Mouse (Mus musculus): ENCODE data around the gene Slc17a8.
A peak's percentile ranks its signal among the peaks of the same experiment; 100 is the strongest.
"Not testable (repeated sequence)": the region's sequence is repeated elsewhere in the genome, so short reads cannot be mapped to it uniquely, and the experiment has no call there.

Slc17a8 gene

DNA sequence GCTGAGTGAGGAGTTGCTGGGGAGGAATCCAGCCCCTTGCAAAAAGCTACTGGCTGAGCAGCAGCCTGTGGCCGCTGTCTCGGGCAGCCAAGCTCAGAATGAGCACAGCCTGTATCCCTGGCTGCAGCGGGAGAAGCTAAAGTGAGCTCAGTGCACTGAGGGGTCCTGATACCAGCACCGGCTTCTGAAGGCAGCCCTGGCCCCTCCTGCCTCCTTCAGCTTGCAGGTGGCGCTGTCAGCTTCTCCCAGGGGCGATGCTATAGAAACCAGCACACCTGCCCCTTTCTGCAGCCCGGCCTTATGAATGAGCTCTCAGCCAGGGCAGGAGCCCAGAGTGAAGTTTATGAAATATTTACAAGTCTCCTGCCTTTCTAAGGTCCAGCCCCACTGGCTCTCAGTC is at the start of gene Slc17a8:
Gene Slc17a8 (minus strand): TSS at position 125 of the 400 bp plus-strand sequence.
- peak; percentile 20 for DNase-seq

GRCm38 (mm10) chr10:89670371-89670770 is 49.3 kb upstream of the Slc17a8 start:
- not testable (repeated sequence) for DNase-seq

- peak; percentile 39 for DNase-seq
Observed at GRCm38 (mm10) chr10:89667571-89667970, 46.5 kb upstream of the Slc17a8 start.

DNA sequence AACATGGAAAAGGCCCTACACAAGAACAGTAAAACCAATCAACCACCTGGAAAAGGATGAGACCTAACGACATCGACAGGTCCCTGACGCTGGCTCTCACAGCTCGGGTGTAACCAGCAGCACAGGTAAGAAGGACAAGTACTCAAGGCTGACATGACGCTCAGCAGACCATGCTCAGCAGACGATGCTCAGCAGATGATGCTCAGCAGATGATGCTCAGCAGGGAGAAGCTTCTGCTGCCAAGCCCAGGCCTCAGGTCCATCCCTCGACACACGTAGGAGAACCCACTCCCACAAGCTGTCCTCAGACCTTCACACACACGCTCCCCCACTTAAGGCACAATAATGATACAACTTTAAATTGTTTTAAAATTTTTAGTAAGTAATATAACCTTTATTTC is 44.6 kb upstream of the Slc17a8 start:
- DNase-seq, result no peak

DNA sequence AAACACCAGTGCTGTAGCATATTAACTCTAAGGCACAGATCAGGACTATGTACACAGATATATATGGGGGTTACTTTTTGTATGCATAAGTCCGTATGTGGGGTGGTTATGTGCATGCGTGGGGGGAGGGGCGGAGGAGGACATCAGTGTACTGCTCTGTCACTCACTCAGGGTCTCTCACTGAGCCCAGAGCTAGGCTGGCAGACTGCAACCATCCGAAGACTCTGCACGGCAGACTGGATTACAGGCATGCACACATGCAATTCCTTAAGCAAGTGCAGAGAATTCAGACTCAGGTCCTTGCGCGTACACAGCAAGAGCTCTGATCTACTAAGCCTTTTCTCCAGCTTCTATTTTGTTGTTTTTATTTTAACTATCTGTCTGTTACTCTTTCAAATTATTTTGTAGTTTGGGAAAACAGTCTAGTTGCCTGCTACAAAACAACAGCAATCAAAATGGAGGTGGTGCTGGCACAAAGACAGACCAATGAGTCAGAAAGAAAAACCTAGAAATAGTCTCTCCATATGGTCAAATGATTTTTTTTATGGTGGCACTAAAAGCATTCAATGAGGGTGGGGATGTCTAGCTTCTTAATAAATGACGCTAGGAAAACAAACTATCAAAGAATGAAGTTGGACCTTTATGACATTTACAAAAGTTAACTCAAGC is 44.1 kb upstream of the Slc17a8 start:
- DNase-seq, result no peak

GRCm38 (mm10) chr10:89656366-89656765 is 35.3 kb upstream of the Slc17a8 start:
- peak; percentile 15 for DNase-seq

DNA sequence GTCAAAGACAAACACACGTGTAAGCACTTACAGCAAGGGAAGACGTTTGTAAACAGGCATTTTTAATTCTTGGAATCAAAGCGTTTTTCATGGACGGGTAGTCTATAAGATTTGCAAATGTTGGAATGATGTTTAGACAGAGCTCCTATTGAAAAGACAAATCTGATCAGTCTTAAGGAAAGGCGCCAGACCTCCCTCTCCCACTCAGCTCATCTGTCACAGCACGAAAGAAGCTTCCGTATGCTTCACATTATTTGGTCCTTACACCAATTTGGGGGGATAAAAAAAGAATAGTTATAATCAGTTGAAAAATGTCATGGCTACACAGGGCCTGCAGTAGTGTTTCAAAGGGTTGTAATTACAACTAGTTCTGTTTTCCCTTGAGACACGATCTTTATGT is 31.9 kb upstream of the Slc17a8 start:
- no peak for DNase-seq

DNA sequence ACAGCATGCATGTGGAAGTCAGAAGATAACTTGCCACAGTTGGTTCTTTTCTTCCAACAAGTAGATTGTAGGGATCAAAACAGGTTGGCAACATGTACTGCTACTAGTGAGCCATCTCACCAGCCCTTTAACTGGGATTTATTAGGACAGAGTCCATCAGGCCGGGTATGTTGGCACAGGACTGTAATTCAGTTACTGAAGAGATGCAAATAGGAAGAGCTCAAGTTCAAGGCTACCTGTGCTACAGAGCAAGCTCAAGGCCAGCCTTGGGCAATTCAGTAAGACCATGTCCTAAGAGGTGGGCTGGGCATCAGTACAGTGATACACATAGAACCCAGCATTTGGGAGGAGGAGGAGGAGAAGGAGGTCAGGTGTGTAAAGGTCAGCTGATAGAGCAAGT is 30.6 kb upstream of the Slc17a8 start:
- no peak for DNase-seq

GRCm38 (mm10) chr10:89646918-89647317 is 25.9 kb upstream of the Slc17a8 start:
- no peak for DNase-seq

DNA sequence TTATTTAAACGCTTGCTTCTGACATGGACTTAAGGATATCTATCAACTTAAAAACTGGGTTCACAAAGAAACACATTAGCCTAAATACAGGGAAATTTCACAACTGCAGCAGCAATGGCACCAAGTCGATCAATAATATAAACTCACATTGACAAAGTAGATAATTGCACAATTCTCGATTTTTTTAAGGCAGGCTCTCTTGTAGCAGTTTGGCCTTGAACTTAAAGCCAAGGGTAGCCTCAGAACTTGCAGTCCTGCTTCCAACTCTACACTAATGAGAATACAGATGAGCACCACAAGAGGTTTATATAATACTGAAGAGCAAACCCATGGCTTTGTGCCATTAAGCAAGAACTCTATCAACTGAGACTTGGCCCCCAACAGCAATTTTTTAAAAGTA is 15.9 kb upstream of the Slc17a8 start:
- no peak for DNase-seq

- DNase-seq, result peak; percentile 49
Observed at GRCm38 (mm10) chr10:89635018-89635417, 14.0 kb upstream of the Slc17a8 start.

GRCm38 (mm10) chr10:89633736-89634426 is 12.8 kb upstream of the Slc17a8 start:
- no peak for DNase-seq

DNA sequence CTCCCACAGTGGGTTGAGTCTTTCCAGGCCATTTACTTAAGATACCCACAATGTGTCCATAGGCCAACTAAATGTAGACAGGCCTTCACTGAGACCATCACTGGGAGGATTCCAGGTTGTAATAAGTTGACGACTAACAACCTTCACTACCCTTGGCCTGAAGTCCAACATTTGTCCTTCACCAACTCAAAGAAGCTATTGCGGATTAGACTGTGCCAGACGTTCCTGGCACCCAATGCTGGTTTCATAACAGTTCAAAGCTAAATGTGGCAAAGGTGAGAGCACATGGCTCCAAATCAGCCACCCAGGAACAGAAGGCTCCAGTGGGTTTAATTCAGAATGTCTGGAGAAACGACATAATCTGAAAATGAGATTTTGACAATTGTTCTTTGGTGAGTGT is 12.1 kb upstream of the Slc17a8 start:
- DNase-seq, result no peak

DNA sequence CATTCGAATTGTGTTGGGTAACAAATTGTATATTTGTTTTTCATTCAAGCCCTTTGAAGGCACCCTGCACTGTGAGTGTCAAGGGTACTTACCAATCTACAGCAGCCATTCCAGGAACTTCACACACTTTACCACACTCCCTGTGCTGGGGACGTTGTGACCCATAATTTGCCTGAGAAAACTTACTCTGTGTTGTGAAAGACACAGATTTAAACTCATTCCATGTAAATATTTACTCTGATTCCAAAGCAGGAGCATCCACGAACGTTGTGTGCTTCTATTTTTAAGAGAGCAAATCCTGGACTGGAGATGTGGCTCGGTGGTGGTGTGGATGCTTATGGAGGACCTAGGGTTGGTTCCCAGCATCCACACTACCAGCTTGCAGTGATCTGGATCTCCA is 10.8 kb upstream of the Slc17a8 start:
- no peak for DNase-seq

DNA sequence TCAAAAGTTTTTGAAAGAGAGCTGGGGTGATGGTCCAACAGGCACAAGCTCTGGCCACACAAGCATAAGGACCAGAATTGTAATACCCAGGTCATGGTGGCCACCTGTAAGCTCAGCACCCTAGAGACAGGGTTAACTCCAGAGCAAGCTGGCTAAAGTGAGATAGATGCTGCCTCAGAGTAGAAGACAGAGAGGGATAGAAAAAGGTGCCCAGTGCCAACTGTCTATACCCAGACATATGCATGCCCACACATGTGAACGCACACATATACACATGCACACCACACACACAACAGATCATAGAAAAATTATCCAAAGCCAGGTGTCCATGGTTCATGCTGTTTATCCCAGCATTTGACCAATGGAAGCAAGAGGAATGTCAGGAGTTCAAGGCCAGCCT is 9.5 kb upstream of the Slc17a8 start:
- no peak for DNase-seq

- DNase-seq, result peak; percentile 64
Observed at GRCm38 (mm10) chr10:89630052-89630451, 9.0 kb upstream of the Slc17a8 start.

DNA sequence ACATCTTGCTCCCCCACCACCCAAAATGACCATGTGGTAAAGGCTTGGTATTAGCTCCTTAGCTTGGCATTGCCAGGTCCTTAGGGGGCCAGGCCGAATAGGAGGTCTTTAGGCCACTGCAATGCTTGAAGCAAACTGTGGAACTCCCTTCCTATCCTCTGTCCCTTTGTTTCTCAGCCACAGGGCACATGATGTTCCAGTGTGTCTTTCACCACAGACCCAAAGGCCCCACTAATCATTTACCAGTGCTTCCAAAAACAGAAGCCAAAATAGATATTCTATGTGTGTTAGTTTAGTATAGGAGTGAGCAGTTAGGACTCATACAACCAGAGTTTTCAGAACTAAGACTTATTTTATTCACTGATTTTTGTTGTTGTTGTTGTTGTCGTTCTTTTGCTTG is 5.7 kb upstream of the Slc17a8 start:
- DNase-seq, result no peak

GRCm38 (mm10) chr10:89624196-89624595 is 3.1 kb upstream of the Slc17a8 start:
- no peak for DNase-seq

DNA sequence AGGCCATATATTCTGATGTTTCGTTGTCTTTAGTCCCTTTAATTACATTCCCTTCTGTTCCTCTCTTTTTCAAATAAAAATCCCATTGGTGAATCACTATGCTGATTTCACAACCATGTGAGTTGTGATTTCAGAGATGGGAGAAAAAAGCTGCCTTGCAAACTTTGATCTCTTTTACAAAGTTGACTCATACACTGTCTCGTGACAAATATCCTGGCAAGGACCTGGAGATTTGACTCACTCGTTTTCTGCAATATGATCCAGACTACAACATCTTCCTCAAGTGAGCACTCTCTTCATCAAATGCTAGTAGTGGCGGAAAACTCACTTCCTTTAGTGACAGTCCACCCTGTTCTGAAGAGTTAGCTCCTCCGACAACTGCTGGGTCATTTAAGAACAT is 21.7 kb downstream of the Slc17a8 start:
- no peak for DNase-seq

GRCm38 (mm10) chr10:89597275-89597674 is 23.8 kb downstream of the Slc17a8 start:
- DNase-seq, result no peak

GRCm38 (mm10) chr10:89595935-89596334 is 25.1 kb downstream of the Slc17a8 start:
- DNase-seq, result no peak

DNA sequence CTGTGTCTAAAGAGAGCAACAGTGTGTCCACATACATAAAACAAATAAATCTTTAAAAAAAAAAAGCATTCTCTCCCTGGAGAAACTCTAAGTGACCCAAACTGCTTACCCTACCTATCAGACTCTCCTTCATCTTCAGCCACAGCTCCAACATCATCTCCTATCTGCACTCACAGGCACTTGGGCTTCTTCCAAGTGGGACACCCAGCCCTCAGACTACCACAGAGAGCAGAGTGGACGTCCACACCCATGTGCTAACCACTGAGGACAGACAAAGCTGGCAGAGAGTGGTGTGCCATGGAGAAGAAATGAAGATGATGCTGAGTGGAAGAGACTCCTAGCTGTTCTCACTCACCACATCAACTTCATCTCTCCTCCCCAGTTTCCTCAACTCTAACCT is 25.5 kb downstream of the Slc17a8 start:
- DNase-seq, result no peak

DNA sequence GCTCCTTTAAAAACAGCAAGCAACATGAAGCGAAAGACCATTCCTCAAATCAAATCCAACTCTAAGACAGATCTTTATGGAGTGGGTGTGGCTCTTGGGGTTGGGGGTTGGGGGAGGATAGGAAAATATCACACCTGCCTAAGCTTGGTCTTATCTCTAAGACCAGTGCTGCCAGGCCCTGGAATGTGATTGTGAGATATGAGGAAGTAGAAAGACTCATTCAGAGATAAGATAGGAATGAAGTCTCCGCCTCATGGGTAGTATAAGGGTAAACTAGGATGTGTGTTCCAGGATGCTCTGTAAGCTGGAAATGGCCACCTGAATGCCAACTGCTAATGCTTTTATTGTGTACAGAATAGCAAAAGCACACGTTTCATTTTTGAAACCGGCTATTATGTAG is 26.7 kb downstream of the Slc17a8 start:
- DNase-seq, result no peak

DNA sequence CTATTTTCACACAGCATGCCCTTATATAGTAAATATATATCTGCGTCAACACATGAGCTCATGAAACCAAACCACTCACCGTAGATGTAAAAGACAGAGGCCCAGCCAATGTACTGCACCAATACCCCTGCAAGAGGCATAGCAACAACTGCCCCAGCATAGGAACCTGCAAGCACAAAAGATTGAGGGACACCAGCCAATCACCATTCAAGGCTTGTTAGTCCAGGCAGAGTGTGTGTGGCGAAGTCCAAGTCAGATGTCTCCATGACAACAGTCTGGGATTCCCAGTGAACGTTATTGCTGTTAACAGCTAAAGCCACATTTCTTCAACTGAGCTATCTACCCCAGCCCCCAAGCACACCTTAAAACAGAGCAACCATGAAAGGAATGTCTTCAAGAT is 28.3 kb downstream of the Slc17a8 start:
- no peak for DNase-seq

DNA sequence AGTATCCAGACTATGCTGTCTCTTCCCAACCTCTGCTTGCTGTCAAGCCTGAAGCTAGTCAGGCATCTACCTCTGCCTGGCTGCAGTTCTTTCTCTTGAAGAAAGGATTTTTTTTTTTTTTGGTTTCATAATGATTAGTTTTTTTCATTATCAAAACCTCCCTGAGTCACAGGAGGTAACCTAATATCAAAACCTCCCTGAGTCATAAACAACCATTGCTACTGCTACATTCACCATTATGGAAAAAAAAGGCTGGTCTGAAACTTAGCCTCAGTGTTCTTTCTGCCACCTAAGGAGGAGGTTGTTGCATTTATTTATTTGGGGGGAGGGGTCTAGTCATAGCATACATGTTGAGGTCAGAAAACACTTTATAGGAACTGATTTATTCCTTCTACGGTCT is 31.2 kb downstream of the Slc17a8 start:
- DNase-seq, result no peak
